8 mouse cellular contexts compared by ENCODE assay signal in genomic region chr6:117861848-117862247, GRCm38 (mm10). TPM values are rescaled to one million over a fixed set of nuclear protein-coding genes. Genes with fewer than 3 reads are reported as not detected.
DNase-seq lines count a peak whose midpoint lies in the region; ATAC-seq and TF ChIP-seq lines count a peak whose summit lies in the region.

Zfp239 (plus strand) TSS chr6:117862100.

- H3K36me3 ChIP-seq in C2C12 (ENCODE audit: control insufficient read depth, insufficient read depth), result no peaks in the 10 kb centered on the region
- no peaks in the 10 kb centered on the region for H3K36me3 ChIP-seq in erythroblast, embryonic 14.5 days (ENCODE audit: control insufficient read depth)
- no peaks in the 10 kb centered on the region for H3K36me3 ChIP-seq in neural tube, embryonic 13.5 days

- DNase-seq in gastrocnemius, adult 2 months, result no peak
- no peak for DNase-seq in gastrocnemius, postnatal 36 days
- no peak for DNase-seq in left cerebral cortex, postnatal 10 days (ENCODE audit: extremely low spot score in 1 of 2, low spot score in 2 of 2)
- no peak for DNase-seq in thymus, postnatal 4 days
- DNase-seq in retina, embryonic 14.5 days (ENCODE audit: low spot score), result no peak

- H3K27me3 ChIP-seq in C2C12 (ENCODE audit: control insufficient read depth, insufficient read depth, insufficient read length), result no peaks in the 10 kb centered on the region
- peaks cover 4% of the 10 kb centered on the region; the same call in 1 of the 2 replicates for H3K27me3 ChIP-seq in erythroblast, embryonic 14.5 days (ENCODE audit: control insufficient read depth)
- H3K27me3 ChIP-seq in neural tube, embryonic 13.5 days, result peaks cover 3% of the 10 kb centered on the region; the same call in 1 of the 2 replicates

- no peaks in the 10 kb centered on the region for H3K9me3 ChIP-seq in erythroblast, embryonic 14.5 days (ENCODE audit: control insufficient read depth, low read length)
- no peaks in the 10 kb centered on the region for H3K9me3 ChIP-seq in neural tube, embryonic 13.5 days

- H3K9ac ChIP-seq in neural tube, embryonic 13.5 days, result peak within 1 kb of the TSS; percentile 81

- H3K27ac ChIP-seq in gastrocnemius, adult 2 months, result peak within 1 kb of the TSS; percentile 38; the same call in 1 of the 2 replicates
- H3K27ac ChIP-seq in neural tube, embryonic 13.5 days (replicated peaks), result no peak within 1 kb of the TSS

- ATAC-seq in neural tube, embryonic 13.5 days (ENCODE audit: low read depth), result no peak

- H3K4me1 ChIP-seq in erythroblast, embryonic 14.5 days (ENCODE audit: control insufficient read depth), result peaks cover 27% of the 10 kb centered on the region
- H3K4me1 ChIP-seq in neural tube, embryonic 13.5 days (replicated peaks), result peaks cover 8% of the 10 kb centered on the region

- peak within 1 kb of the TSS; percentile 79 for H3K4me3 ChIP-seq in gastrocnemius, adult 2 months
- H3K4me3 ChIP-seq in C2C12 (ENCODE audit: insufficient read depth, poor library complexity, severe bottlenecking), result peak within 1 kb of the TSS; percentile 40
- H3K4me3 ChIP-seq in erythroblast, embryonic 14.5 days (replicated peaks), result peak within 1 kb of the TSS; percentile 68
- H3K4me3 ChIP-seq in neural tube, embryonic 13.5 days, result peak within 1 kb of the TSS; percentile 78

- H3K79me2 ChIP-seq in C2C12 (ENCODE audit: control insufficient read depth, insufficient read depth), result no peaks in the 10 kb centered on the region

- intact Hi-C loops in gastrocnemius, adult 2 months (cut with DNase I), result no loop called here
- intact Hi-C loops in gastrocnemius, postnatal 36 days (cut with DNase I), result no loop called here
- intact Hi-C loops in left cerebral cortex, postnatal 10 days (cut with DNase I), result no loop called here

- H3ac ChIP-seq in C2C12 (ENCODE audit: control insufficient read depth, insufficient read length, low read depth), result peak within 1 kb of the TSS; percentile 58

- H3K79me3 ChIP-seq in C2C12 (ENCODE audit: low read depth), result no peaks in the 10 kb centered on the region

- WGBS in neural tube, embryonic 13.5 days, result 64% methylated on average over 6 of the region's 6 CpGs

- peak within 1 kb of the TSS; percentile 89 for H3K4me2 ChIP-seq in neural tube, embryonic 13.5 days

- TF ChIP-seq CTCF in gastrocnemius, adult 2 months (IDR thresholded peaks at IDR 0.05), result no peak
- TF ChIP-seq CTCF in C2C12 (IDR thresholded peaks at IDR 0.05; ENCODE audit: control insufficient read depth, insufficient read depth, insufficient read length), result no peak

TF ChIP-seq in C2C12, 6 proteins besides CTCF, POLR2A, EP300 and RAD21:
- no peak for TF ChIP-seq MYOG (IDR thresholded peaks at IDR 0.05; ENCODE audit: control insufficient read depth, extremely low read depth, insufficient read length)
- TF ChIP-seq MAX (IDR thresholded peaks at IDR 0.05), result no peak
- no peak for TF ChIP-seq MYOD1 (IDR thresholded peaks at IDR 0.05; ENCODE audit: control insufficient read depth, insufficient read length, low read depth)
- TF ChIP-seq CEBPB (IDR thresholded peaks at IDR 0.05; ENCODE audit: low read depth), result no peak
- no peak for TF ChIP-seq FOSL1 (IDR thresholded peaks at IDR 0.05; ENCODE audit: insufficient read depth, low read length, poor library complexity, severe bottlenecking)
- TF ChIP-seq USF1 (IDR thresholded peaks at IDR 0.05; ENCODE audit: low read depth), result no peak

RNA-seq across cellular contexts. Expression of gene Zfp239, which starts in this region (rescaled TPM):
- total RNA-seq in gastrocnemius, adult 2 months (2021), result under 1 TPM; 0.59 to 0.75 TPM
- under 1 TPM; 0.23 to 0.37 TPM for total RNA-seq in gastrocnemius, postnatal 36 days (2021)
- 4.4 TPM for polyA plus RNA-seq in C2C12 (2012; fragmentation: generic; extraction: Trizol)
- polyA plus RNA-seq in erythroblast, embryonic 14.5 days (2012), result 0.03 and 0.04 TPM in 2 replicates
- 10 to 100 TPM; 31.6 to 38.5 TPM for total RNA-seq in left cerebral cortex, postnatal 10 days (2021)
- 12.2 and 12.4 TPM in 2 replicates for polyA plus RNA-seq in neural tube, embryonic 13.5 days (2015; fragmentation: Nextera tagmentation; extraction: Ambion mirVana)

Comparison
In these comparisons a context has a peak if more than half of its experiments do, and no peak if none do; other contexts are left out.
1. RNA of gene Zfp239 (total RNA-seq): 31.6 to 38.5 TPM in left cerebral cortex, postnatal 10 days; 0.59 to 0.75 TPM in gastrocnemius, adult 2 months and 0.23 to 0.37 TPM in gastrocnemius, postnatal 36 days; every median in the first group is over 10 times any median in the second.
2. Peak in every context shown above with its lines, with median percentiles within 50 percentile points of each other: H3K4me3 ChIP-seq.